Mouse (Mus musculus) small intestine, adult 2 months (tissue): ENCODE measurements around the gene Spryd3.

Source experiments
- CTCF ChIP-seq: fragments of 200-500 bp; IDR thresholded peaks from 2 replicates; pipeline ENCODE4 v1.5.1; 2012; ENCODE audit warnings: low read depth, mild to moderate bottlenecking, control low read depth, inconsistent platforms, low read length, moderate library complexity, mixed read lengths; ENCODE audit not compliant: insufficient replicate concordance, insufficient read length; ENCODE audit errors: extremely low read depth
- POLR2A ChIP-seq: fragments of 200-500 bp; IDR thresholded peaks from 2 replicates; pipeline ENCODE4 v1.6.1; 2012; ENCODE audit warnings: low read depth, mild to moderate bottlenecking, control low read depth, inconsistent platforms, low read length, moderate library complexity

DNA sequence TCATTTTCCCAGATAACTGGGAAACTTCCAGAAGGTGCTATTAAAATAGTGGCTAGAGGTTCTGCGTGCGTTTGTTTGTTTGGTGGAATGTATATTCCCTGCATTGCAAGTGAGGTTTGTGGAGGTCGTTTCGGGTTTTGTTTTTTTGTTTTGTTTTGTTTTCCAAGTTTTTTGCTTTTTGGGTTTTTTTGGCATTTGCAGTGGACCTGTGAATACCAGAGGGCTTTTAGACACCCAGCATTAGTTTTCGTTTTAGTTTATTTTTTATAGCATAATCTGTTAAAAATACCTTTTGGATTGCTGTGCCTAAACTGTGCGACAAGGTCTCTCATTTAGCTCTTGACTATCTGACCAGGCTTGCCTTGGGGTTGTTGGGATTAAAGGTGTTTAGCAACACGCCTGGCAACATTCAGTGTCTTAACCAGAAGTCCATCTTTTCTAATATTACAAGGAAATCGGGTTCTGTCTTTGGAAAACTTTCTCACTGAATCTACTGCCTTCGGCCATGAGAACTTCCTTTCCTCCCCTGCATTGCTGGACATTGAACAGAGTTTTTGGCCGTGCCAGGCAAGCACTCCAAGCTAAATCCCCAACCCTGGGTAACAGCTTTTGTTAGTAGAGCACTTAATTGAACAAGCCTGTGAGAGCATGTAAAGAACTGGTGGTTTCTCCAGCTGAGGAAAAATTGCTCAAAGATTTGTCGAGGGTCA, 61.0 kb downstream of the Spryd3 start:
- TF ChIP-seq POLR2A = no peak
- no peak for TF ChIP-seq CTCF
